Mouse (Mus musculus): ENCODE measurements around the gene Rps2.
A peak's percentile ranks its signal among the peaks of the same experiment; 100 is the strongest.

Rps2 gene

GRCm38 (mm10) chr17:24734513-24734912 is 16.6 kb downstream of the Rps2 start:
- DNase-seq = no peak

- DNase-seq = no peak
Measured at GRCm38 (mm10) chr17:24735446-24735845, 17.5 kb downstream of the Rps2 start.

DNA sequence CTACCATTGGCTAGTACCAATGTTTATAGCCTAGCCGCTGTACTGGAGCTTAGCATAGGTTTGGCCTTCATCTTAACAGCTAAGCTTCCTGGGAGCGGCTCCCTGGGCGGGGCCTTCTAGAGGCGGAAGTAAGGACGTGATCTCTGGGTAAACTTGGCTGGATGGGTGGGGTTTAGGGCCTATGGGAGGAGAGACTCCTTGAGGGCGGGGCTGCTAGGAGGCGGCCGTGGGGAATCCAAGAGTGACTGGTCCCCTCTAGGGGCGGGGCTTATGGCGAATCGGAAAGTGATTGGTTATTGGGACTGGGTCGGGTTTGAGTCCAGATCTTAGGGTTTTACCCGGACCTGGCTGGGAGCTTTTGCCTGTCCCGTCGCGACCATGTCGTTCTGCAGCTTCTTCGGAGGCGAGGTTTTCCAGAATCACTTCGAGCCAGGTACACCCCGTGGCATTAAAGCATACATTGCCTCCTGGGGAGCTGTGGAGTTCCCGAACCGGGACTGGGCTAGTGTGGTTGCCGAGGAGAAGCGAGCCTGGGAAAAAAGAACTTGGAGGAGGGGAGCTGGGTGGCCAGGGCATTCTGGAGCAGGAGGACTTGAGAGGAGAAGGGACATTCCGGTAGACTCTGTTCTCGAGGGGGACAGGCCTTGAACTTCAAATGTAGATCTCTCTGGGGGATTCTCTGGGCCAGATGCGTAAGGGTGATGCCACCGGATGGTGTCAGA is 18.6 kb downstream of the Rps2 start, which contains the start of gene Msrb1:
Gene Msrb1 (plus strand): TSS at position 313 of the 722 bp plus-strand sequence.
- DNase-seq = peak; percentile 96

DNA sequence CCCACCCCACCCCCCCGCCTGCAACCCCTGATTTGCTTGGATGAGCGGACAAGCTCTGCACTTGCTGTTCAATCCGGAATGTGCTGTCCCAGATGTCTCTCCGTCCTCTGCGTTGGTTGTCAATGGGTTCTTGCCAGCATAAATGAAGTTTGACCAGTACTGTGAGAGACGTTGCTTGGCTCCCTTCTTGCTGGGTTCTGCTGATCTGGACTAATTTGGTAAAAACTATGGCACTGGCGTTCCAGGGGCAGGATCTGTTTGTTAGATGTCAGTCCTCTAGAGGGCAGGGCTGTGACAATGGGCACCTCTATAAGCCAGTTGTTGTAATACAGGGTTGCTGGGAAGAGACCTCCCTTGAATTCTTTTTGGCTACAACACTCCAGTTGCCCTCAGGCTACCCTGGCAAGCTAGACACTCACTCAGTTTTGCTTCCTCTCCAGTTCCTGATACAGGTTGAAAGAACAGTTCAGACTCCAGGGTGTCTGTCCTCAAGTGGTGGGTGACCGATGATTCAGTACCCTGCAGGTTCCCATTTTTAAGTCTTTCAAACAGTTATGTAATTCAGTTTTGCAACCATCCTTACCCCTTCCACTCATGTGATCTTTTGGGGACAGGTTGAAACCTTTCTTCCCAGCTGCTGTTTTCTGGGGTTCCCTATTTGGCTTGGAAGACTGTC is 19.4 kb downstream of the Rps2 start:
- no peak for DNase-seq

DNA sequence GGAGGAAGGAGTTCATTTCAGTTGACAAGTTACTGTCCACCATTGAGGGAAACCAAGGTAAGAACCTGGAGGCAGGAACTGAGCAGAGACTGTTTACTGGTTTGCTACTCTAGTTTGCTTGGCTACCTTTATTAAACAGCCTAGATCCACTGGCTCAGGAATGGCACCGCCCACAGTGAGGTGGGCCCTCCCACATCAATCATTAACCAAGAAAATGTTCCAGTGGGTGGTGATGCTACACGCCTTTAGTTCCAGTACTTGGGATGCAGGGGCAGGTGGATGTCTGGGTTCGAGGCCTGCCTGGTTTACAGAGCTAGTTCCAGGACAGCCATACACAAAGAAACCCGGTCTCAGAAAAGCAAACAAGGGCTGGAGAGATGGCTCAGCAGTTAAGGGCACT is 20.3 kb downstream of the Rps2 start:
- DNase-seq = no peak

DNA sequence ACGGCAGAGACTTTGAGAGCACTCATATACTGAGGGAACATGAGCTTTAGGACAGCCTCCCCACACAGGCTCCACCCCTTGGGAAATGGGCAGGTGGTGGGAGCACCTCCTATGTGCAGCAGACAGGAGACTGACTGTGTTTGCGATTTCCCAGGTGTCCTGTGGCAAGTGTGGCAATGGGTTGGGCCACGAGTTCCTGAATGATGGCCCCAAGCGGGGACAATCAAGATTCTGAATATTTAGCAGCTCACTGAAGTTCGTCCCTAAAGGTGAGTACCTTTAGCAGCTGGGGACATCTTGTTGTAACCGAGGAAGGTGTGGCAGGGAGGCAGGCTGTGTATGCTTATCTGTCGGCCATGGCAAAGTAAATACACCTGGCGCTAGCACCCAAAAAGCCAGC is 22.0 kb downstream of the Rps2 start:
- DNase-seq = no peak

DNA sequence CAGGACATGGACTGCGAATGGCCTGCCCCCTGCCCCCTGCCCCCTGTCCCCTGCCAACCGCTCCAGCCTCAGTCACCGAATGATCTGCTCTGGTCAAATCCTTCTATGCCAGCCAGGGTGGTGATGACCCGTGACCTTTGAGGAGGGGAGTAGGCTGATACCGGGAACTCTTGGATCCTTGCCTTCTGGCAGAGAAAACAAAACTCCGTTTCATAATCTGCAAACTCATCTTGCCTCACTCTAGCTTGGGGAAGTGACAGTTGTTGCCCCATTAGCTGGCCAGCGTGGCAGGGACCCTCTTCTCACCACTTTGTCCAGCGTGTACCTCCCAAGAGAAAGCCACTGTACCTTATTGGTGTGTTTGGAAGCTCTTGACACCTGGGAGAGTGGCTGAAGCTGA is 24.4 kb downstream of the Rps2 start:
- no peak for DNase-seq

- no peak for DNase-seq
Measured at GRCm38 (mm10) chr17:24743896-24744295, 26.0 kb downstream of the Rps2 start.

GRCm38 (mm10) chr17:24744381-24744780 is 26.5 kb downstream of the Rps2 start:
- no peak for DNase-seq

GRCm38 (mm10) chr17:24745526-24746497 is 27.9 kb downstream of the Rps2 start:
- peak; percentile 75 for DNase-seq

- no peak for DNase-seq
Measured at GRCm38 (mm10) chr17:24746986-24747385, 29.1 kb downstream of the Rps2 start.

- no peak for DNase-seq
Measured at GRCm38 (mm10) chr17:24751528-24751927, 33.6 kb downstream of the Rps2 start.

- no peak for DNase-seq
Measured at GRCm38 (mm10) chr17:24752415-24753394, 34.8 kb downstream of the Rps2 start, which contains the start of gene Hs3st6. Gene Hs3st6 (plus strand): TSS chr17:24752988.

DNA sequence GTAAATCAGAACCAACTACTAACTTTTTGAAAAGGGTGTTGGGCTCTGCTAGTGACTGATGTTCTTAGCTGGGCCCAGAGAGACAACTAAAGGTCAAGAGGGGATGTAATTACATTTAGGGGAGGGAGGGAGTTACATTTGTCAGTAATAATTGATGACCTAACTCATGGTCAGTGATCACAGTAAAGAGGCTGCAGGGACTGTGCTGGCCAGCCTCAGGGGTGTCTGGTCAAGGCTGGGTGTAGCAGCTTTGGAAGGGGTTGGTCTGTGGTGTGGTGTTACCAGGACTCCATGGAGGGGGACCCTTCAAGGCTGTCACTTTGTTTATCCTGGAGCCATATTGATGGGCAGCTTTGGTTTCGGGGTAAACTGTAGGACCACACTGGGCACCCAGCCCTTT is 39.5 kb downstream of the Rps2 start:
- no peak for DNase-seq

GRCm38 (mm10) chr17:24761121-24761520 is 43.2 kb downstream of the Rps2 start:
- no peak for DNase-seq

- DNase-seq = no peak
Measured at GRCm38 (mm10) chr17:24765016-24765905, 47.3 kb downstream of the Rps2 start.

DNA sequence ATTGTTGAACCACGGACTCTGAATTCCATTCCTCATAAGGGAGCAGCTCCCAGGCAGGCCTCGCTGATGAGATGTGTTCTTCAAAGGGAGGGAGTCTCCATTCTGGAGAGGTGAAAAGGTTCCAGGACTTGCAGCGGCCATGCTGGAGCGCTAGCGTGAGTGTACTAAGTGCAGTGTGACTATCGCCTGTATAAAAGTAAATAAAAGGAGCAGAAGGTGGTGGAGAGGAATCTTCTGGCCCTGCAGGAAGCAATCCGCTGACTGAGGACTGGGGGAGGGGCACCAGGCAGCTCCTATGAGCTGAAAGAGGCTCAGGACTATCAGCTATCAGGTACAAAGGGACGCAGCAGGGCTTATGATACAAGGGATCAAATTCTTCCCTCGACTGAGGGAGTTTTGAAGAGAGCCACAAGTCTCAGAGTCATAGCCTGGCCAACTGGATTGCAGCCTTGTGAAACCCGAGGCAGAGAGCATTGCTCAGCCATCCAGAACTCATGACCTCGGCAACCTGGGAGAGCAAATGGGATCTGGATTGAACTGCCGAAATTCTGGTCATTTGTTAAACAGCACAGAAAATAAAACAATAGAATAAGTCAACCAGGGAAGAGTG is 48.5 kb downstream of the Rps2 start:
- DNase-seq = no peak

GRCm38 (mm10) chr17:24769146-24769545 is 51.2 kb downstream of the Rps2 start:
- DNase-seq = no peak
